Mouse (Mus musculus) hindbrain, embryonic 15.5 days (tissue): ENCODE measurements around the gene Gucy1b1. TPM values are rescaled to one million over a fixed set of nuclear protein-coding genes. Genes with fewer than 3 reads are reported as not detected.

Experiments
- ATAC-seq: fragments of 200-750 bp; cut with Nextera tagmentation; 2 replicates; pipeline ENCODE4 v1.8.0; 2017; ENCODE audit warnings: low read depth, moderate number of reproducible peaks, moderate TSS enrichment; ENCODE audit not compliant: low FRiP score
- H3K27ac ChIP-seq: fragments of 300-500 bp; sonication (generic); replicated peaks from 2 replicates; pipeline ENCODE4 v1.5.1; 2015; ENCODE audit warnings: mild to moderate bottlenecking, inconsistent platforms
- H3K27me3 ChIP-seq: fragments of 300-500 bp; sonication (generic); 2 replicates; pipeline ENCODE4 v1.6.1; 2015; ENCODE audit warnings: control low read depth, inconsistent platforms
- H3K36me3 ChIP-seq: fragments of 300-500 bp; sonication (generic); 2 replicates; pipeline ENCODE4 v1.6.1; 2015; ENCODE audit warnings: control low read depth, inconsistent platforms
- H3K4me1 ChIP-seq: fragments of 300-500 bp; sonication (generic); replicated peaks from 2 replicates; pipeline ENCODE4 v1.6.1; 2015; ENCODE audit warnings: control low read depth, inconsistent platforms
- H3K4me2 ChIP-seq: fragments of 300-500 bp; sonication (generic); 2 replicates; pipeline ENCODE4 v1.6.1; 2015; ENCODE audit warnings: moderate library complexity, mild to moderate bottlenecking, inconsistent platforms
- H3K4me3 ChIP-seq: fragments of 300-500 bp; sonication (generic); 2 replicates; pipeline ENCODE4 v1.5.1; 2015; ENCODE audit warnings: mild to moderate bottlenecking, inconsistent platforms
- H3K9ac ChIP-seq: fragments of 300-500 bp; sonication (generic); 2 replicates; pipeline ENCODE4 v1.6.1; 2015; ENCODE audit warnings: inconsistent platforms
- H3K9me3 ChIP-seq: fragments of 300-500 bp; sonication (generic); 2 replicates; pipeline ENCODE4 v1.6.1; 2016; ENCODE audit warnings: control low read depth, inconsistent platforms
- WGBS: fragments of 180-500 bp; shearing (Covaris S2); methylation state at CpG from one replicate; pipeline ENCODE4 v1.1.7; 2015; 5-methylcytosine and 5-hydroxymethylcytosine counted together
- polyA plus RNA-seq: library from polyadenylated mRNA; unstranded; fragments of >200 nt; fragmentation: Nextera tagmentation; extraction: Ambion mirVana; gene quantifications from 2 replicates; pipeline ENCODE4 v1.2.1, GENCODE M21; 2015

The Gucy1b1 gene
- polyA plus RNA-seq, 1 experiment from 2014 or later, result 50.9 TPM

DNA sequence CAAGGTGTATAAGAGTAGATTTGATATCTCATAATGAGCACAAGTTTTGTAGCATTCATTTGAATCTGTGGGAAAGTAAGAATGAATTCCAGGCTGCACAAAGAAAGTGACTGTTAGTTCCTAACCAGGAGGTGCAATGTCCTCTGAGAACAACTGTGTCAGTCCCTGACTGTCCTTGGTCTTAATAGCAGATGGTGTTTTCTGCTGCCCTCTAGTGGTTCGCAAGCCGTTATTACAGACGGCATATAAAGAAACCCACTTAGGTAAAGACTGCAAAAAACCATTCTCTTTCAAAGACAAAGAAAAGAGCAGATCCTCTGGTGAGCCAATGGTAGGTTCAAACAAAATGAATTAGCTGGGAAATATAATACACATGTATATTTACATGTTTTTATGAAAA lies 45.3 kb downstream of the Gucy1b1 start:
- H3K9ac ChIP-seq, result no peak overlapping the region
- WGBS, result 4% methylated on average over 3 of the region's 3 CpGs
- H3K36me3 ChIP-seq, result peaks cover 14% of the 10 kb centered on the region
- no peaks in the 10 kb centered on the region for H3K4me1 ChIP-seq
- H3K4me3 ChIP-seq, result no peak overlapping the region
- no peaks in the 10 kb centered on the region for H3K27me3 ChIP-seq
- ATAC-seq, result peak; percentile 86
- no peak overlapping the region for H3K27ac ChIP-seq
- no peak overlapping the region for H3K4me2 ChIP-seq
- no peaks in the 10 kb centered on the region for H3K9me3 ChIP-seq

DNA sequence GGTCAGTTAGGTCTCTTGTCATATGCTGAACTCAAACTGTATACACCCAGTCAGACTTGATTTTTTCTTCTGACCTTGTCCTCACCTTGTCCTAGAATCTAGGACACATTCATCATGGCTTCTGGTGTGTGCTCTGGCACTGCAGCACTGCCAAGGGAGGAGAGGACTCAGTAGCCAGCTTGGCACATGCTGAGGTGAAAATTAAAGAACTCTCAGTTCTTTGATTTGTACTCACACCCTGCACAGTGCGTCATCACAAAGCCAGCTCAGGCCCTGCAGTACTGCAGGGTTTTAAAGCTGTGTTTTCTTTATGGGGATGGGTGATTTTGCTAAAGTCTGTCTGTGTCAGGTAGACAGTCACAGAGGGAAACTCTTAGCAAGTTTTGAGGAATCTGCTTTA lies 47.2 kb downstream of the Gucy1b1 start:
- H3K36me3 ChIP-seq, result no peaks in the 10 kb centered on the region
- ATAC-seq, result no peak
- H3K27me3 ChIP-seq, result no peaks in the 10 kb centered on the region
- H3K9me3 ChIP-seq, result no peaks in the 10 kb centered on the region
- H3K27ac ChIP-seq, result no peak overlapping the region
- no peak overlapping the region for H3K4me2 ChIP-seq
- no peaks in the 10 kb centered on the region for H3K4me1 ChIP-seq
- H3K4me3 ChIP-seq, result no peak overlapping the region
- WGBS, result 82% methylated on average over 1 of the region's 1 CpGs
- H3K9ac ChIP-seq, result no peak overlapping the region

DNA sequence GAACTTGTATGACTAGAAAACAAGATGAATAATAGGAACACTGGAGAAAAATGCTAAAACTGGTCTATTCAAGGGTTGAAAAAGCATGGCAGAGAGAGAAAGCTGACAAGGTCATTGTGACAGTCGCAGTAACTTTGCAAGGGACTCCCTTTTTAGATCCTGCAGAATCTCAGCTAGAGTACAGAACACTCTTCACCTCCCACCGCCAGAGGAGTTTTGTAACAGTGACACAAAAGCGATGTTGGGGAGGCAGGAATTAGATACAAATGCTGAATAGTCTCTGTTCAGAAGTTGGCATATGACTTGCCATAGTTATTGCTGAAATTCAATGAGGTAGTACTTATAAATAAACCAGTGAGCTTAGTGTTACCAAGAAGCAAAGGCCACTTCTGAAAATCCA lies 51.4 kb downstream of the Gucy1b1 start:
- no peaks in the 10 kb centered on the region for H3K4me1 ChIP-seq
- H3K9ac ChIP-seq, result no peak overlapping the region
- no peaks in the 10 kb centered on the region for H3K36me3 ChIP-seq
- no peak overlapping the region for H3K27ac ChIP-seq
- no peaks in the 10 kb centered on the region for H3K27me3 ChIP-seq
- no peak for ATAC-seq
- WGBS, result 79% methylated on average over 3 of the region's 3 CpGs
- H3K4me3 ChIP-seq, result no peak overlapping the region
- no peak overlapping the region for H3K4me2 ChIP-seq
- H3K9me3 ChIP-seq, result no peaks in the 10 kb centered on the region

DNA sequence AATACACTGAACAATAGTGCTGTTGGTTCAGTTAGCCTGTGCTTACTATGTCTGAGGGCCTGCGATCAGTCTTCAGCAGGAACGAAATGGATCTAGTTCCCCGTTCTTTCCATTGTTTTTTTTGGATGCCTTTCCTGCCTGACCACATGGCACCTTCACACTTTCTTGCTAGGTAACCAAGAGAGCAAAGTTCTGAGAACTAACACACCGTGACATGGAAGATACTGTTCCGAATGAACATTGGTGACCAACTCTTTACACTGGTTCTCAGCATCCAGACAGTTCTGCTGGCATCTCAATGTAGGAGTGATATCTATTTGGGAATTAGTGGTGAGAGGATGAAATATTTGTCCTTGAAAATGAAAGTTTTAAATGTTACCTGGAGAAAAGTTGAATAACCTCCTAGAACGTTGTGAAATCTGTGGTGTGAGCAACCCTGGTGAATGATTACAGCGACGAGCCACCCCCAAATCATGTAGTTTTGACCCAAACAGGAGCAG lies 52.0 kb downstream of the Gucy1b1 start:
- Histone ChIP-seq H3K4me2 (no peak overlapping the region), H3K4me1 (no peaks in the 10 kb centered on the region), H3K9ac (no peak overlapping the region), H3K9me3 (no peaks in the 10 kb centered on the region), H3K27me3 (no peaks in the 10 kb centered on the region), H3K36me3 (no peaks in the 10 kb centered on the region), H3K4me3 (no peak overlapping the region), H3K27ac (no peak overlapping the region)
- no peak for ATAC-seq
- 88% methylated on average over 8 of the region's 8 CpGs for WGBS

DNA sequence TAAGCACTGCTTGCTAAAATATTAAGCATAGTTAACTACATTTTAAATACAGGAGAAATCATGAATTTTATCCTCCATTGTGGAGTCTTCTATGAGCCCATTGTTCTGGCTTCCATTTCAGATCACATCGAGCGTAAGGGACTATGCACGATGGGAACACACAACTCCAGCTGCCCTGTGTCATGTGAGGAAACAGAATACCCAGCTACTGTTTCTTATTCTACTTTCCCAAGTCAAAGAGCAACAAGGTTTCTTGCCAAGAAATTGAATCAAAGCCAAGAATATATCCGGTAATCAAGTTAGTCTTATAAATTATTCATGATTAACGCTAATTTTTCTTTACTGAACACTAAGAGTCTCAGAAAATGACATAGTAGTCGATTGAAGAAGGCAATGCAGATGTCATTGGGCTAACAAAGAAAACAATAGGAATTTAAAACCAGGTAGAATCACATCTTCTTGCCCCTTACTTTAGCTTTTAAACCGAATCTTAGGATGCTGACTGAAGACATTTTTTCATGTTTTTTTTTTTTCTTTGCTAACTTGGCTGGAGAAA lies 60.3 kb downstream of the Gucy1b1 start:
- H3K4me3 ChIP-seq, result no peak overlapping the region
- no peak overlapping the region for H3K9ac ChIP-seq
- H3K27me3 ChIP-seq, result no peaks in the 10 kb centered on the region
- 29% methylated on average over 7 of the region's 7 CpGs for WGBS
- H3K9me3 ChIP-seq, result no peaks in the 10 kb centered on the region
- no peak overlapping the region for H3K4me2 ChIP-seq
- no peak overlapping the region for H3K27ac ChIP-seq
- H3K4me1 ChIP-seq, result no peaks in the 10 kb centered on the region
- no peaks in the 10 kb centered on the region for H3K36me3 ChIP-seq
- ATAC-seq, result no peak

DNA sequence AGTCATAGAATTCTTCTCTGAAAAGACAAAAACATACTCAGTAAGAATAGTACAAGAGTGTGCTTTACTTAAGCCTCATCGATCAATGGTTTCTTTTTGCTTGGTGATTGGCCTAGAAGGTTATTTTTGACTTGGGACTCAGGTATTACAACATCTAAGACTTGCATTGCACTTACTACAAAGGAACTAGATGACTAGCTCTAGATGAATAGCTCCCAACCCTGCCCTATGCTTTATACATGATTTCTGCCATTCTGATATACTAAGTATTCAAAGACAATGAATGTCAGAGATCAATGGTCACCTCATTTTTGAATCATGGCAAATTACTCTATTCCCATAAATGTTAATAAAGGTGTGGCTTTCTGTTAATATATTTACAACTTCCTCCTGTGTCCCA lies 67.5 kb downstream of the Gucy1b1 start:
- 91% methylated on average over 1 of the region's 1 CpGs for WGBS
- ATAC-seq, result no peak
- Histone ChIP-seq H3K9me3 (no peaks in the 10 kb centered on the region), H3K9ac (no peak overlapping the region), H3K27ac (no peak overlapping the region), H3K4me2 (no peak overlapping the region), H3K4me1 (no peaks in the 10 kb centered on the region), H3K27me3 (no peaks in the 10 kb centered on the region), H3K4me3 (no peak overlapping the region), H3K36me3 (no peaks in the 10 kb centered on the region)

DNA sequence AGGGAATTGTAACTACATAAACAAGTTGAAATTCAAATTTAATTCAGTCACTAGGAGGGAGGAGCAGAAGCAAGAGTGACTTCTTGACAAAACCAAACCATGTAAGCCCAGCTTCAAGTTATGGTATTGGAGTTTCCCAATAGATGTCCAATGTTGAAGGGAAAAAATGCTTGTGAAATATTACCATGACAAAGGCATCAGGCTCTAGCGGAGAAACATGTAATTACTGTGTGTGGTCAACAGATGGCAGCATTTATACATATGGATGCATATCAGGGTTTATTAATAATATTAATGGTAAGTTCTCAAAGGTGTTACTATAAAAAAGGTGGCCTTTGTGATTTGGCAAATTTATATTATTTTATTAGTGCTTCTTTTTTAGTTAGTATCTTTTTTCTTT lies 78.5 kb downstream of the Gucy1b1 start:
- no peaks in the 10 kb centered on the region for H3K27me3 ChIP-seq
- no peak overlapping the region for H3K4me3 ChIP-seq
- no peak overlapping the region for H3K9ac ChIP-seq
- no peaks in the 10 kb centered on the region for H3K4me1 ChIP-seq
- no peaks in the 10 kb centered on the region for H3K36me3 ChIP-seq
- H3K9me3 ChIP-seq, result no peaks in the 10 kb centered on the region
- no peak for ATAC-seq
- no peak overlapping the region for H3K4me2 ChIP-seq
- H3K27ac ChIP-seq, result no peak overlapping the region
- WGBS, result 4% methylated on average over 1 of the region's 1 CpGs

DNA sequence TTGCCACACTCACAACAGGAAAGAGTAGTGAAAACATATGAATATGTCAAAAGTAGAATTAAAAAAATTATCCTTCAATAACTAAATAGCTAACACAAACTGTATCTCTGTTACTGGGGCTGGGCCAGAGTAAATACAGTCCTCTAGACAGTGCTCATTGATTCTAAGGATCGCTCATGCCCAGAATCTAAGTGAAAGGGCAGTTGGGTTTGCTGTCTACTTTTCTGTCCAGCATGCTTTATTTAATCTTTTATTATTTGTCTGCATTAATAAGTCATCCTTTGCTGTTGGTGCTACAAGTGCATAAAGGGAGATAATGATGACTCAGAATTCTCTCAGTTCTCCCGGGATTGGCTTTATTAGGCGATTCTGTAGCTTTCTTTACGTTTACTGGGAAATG lies 79.1 kb downstream of the Gucy1b1 start:
- 49% methylated on average over 4 of the region's 4 CpGs for WGBS
- no peak overlapping the region for H3K9ac ChIP-seq
- H3K36me3 ChIP-seq, result no peaks in the 10 kb centered on the region
- no peaks in the 10 kb centered on the region for H3K4me1 ChIP-seq
- H3K27me3 ChIP-seq, result no peaks in the 10 kb centered on the region
- H3K4me2 ChIP-seq, result no peak overlapping the region
- H3K4me3 ChIP-seq, result no peak overlapping the region
- no peak for ATAC-seq
- H3K27ac ChIP-seq, result no peak overlapping the region
- no peaks in the 10 kb centered on the region for H3K9me3 ChIP-seq

DNA sequence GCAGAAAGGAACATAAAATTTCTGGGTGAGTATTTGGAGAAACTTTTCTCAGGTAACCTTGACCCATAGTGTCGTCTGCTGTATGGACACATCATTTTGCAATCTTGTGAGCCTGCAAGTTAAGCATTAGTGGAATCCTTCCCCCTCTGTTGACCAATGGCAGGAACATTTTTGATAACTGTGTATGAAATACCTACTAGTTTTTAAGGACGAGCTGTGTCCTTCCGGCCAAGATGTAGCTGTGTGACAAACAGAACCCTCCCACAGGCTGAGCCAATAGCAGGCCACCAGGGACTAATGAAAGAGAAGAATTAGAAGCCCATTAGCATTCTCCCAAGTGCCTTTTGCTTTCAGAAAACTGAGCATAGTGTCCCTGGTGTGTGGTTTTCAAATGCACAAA lies 84.0 kb downstream of the Gucy1b1 start:
- Histone ChIP-seq H3K27me3 (no peaks in the 10 kb centered on the region), H3K27ac (no peak overlapping the region), H3K9ac (no peak overlapping the region), H3K4me2 (no peak overlapping the region), H3K4me1 (no peaks in the 10 kb centered on the region), H3K9me3 (no peaks in the 10 kb centered on the region), H3K36me3 (no peaks in the 10 kb centered on the region), H3K4me3 (no peak overlapping the region)
- no peak for ATAC-seq
- WGBS, result 64% methylated on average over 3 of the region's 3 CpGs

DNA sequence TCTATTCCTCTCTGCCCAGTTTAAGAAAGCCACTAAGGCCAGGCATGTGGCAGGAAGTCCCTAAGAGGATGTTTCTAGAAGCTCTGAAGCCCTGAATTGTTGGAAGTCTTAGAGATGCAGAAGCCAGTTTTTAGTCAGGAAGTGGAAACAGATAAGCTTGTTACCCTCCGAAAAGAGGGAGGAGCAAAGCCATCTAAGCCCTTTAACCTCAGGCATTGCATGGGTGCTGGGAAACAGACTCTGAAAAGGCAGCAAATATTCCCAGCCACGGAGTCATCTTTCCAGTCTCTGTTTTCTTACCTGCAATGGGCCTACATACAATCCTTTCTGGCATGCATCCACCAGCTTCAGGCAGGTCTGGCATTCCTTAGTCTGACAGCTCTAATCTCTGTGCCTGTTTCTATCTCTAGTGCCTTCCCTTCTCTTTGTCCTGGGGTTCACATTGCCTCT lies 84.8 kb downstream of the Gucy1b1 start:
- Histone ChIP-seq H3K27me3 (no peaks in the 10 kb centered on the region), H3K36me3 (no peaks in the 10 kb centered on the region), H3K9me3 (no peaks in the 10 kb centered on the region), H3K4me2 (no peak overlapping the region), H3K4me3 (no peak overlapping the region), H3K27ac (no peak overlapping the region), H3K4me1 (no peaks in the 10 kb centered on the region), H3K9ac (no peak overlapping the region)
- WGBS, result 49% methylated on average over 2 of the region's 2 CpGs
- no peak for ATAC-seq

DNA sequence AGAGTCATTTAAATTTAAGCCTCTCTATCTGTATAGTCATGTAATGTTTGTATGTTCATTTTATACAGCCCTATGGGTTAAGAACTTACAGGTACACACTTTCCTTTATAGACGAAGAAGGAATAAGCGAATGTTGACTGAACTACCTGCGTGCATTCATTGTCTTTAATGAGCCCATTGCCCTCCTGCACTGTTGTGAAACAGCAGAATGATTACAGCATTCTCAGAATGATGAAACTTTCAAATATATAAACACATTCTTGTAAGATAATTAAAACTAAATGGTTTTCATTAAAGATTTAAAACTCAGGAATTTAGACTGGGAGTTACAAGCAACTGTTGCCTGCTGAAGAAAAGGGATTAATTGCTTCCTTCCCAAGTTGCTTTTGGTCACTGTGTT lies 86.9 kb downstream of the Gucy1b1 start:
- no peak overlapping the region for H3K4me3 ChIP-seq
- no peak overlapping the region for H3K9ac ChIP-seq
- no peaks in the 10 kb centered on the region for H3K4me1 ChIP-seq
- WGBS, result 96% methylated on average over 3 of the region's 3 CpGs
- H3K27me3 ChIP-seq, result no peaks in the 10 kb centered on the region
- H3K36me3 ChIP-seq, result no peaks in the 10 kb centered on the region
- H3K9me3 ChIP-seq, result no peaks in the 10 kb centered on the region
- no peak for ATAC-seq
- no peak overlapping the region for H3K27ac ChIP-seq
- no peak overlapping the region for H3K4me2 ChIP-seq

DNA sequence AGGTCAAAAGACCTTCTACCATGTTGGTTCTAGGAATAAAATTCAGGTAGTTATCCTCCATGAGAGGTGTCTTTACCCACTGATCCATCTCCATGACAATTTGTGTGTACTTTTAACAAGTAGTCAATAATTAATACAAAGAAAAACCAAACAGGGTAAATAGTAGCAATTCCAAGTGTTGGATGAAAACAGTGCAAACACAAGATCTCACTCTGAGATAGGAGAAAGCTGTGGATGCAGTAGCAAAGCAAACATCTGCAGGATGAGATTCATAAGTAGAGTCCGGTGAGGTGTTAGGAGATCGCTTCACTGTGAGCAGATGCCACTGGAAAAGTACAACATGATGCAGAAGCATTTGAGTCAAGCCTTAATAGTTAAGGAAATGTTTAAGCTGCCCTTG lies 88.4 kb downstream of the Gucy1b1 start:
- 97% methylated on average over 2 of the region's 2 CpGs for WGBS
- Histone ChIP-seq H3K9me3 (no peaks in the 10 kb centered on the region), H3K9ac (no peak overlapping the region), H3K27ac (no peak overlapping the region), H3K4me1 (no peaks in the 10 kb centered on the region), H3K4me3 (no peak overlapping the region), H3K27me3 (no peaks in the 10 kb centered on the region), H3K4me2 (no peak overlapping the region), H3K36me3 (no peaks in the 10 kb centered on the region)
- no peak for ATAC-seq

DNA sequence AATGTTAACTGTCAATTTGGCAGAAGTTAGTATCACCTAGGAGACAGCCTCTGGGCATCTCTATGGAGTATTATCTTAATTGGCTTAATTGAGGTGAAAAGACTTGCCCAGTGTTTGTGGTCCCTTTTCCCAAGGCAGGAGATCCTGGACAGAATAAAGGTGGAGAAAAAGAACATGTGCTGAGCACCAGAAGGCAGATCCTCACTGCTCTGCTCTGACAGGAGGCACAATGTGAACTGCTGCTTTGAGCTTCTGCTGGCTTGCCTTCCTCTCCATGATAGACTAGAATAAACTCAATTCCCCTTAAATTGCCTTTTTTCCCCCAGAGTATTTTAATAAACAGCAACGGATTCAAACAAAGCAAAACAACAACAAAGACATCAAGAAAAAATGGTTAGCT lies 89.4 kb downstream of the Gucy1b1 start:
- Histone ChIP-seq H3K36me3 (no peaks in the 10 kb centered on the region), H3K27ac (no peak overlapping the region), H3K9me3 (no peaks in the 10 kb centered on the region), H3K4me2 (no peak overlapping the region), H3K9ac (no peak overlapping the region), H3K27me3 (no peaks in the 10 kb centered on the region), H3K4me1 (no peaks in the 10 kb centered on the region), H3K4me3 (no peak overlapping the region)
- ATAC-seq, result no peak
- 64% methylated on average over 1 of the region's 1 CpGs for WGBS
